Mouse (Mus musculus) fibroblast of lung, adult 2 months (primary cell): ENCODE data around the gene Gorasp1.

Experiments used
- DNase-seq: peaks from one replicate; pipeline ENCODE4 v3.0.0-alpha.2; 2011; ENCODE audit warnings: low read depth

The Gorasp1 gene

DNA sequence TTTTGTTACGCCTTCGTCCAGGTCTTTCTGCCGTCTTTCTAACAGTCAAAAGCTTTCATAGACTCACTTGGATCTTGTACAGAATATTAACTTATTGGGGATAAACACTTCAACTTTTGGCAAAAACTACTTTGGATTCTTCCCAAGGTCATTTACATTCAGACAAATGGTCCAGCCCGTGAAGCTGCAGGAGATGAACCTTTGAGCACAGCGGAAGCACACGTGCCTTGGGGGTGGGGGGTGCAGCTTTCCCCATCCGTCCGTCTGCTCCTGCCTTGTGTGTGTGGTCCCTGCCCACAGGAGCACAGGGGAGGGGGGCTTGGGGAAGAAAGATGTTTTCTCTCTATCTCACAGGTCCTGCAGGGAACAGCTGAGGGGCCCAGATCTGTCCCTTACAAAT, 11.6 kb downstream of the Gorasp1 start:
- DNase-seq, result no peak

GRCm38 (mm10) chr9:119925120-119925657, 12.2 kb downstream of the Gorasp1 start:
- DNase-seq, result no peak

- no peak for DNase-seq
These were observed 13.9 kb downstream of the Gorasp1 start for GRCm38 (mm10) chr9:119923462-119923861.

DNA sequence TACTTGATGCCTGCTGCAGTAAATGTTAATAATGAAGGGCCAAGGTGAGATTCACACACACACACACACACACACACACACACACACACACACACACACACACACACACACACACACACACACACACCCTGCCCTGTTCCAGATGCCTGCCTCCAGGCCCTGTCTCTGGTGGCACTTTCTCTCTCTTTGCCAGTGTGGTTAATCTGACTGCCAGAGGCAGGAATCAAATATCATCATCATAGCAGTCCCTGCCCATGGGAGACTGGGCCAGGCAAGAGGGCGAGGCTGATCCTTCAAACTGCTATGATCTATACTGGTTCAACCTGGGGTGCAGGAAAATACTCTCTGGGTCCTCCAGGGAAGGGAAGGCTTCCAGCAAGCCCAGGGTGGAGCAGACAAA, 17.5 kb downstream of the Gorasp1 start:
- no peak for DNase-seq

GRCm38 (mm10) chr9:119913087-119913838, 24.1 kb downstream of the Gorasp1 start:
- no peak for DNase-seq

- DNase-seq, result no peak
These were observed 27.4 kb downstream of the Gorasp1 start for GRCm38 (mm10) chr9:119909931-119910330.

GRCm38 (mm10) chr9:119908708-119909107, 28.7 kb downstream of the Gorasp1 start:
- no peak for DNase-seq

DNA sequence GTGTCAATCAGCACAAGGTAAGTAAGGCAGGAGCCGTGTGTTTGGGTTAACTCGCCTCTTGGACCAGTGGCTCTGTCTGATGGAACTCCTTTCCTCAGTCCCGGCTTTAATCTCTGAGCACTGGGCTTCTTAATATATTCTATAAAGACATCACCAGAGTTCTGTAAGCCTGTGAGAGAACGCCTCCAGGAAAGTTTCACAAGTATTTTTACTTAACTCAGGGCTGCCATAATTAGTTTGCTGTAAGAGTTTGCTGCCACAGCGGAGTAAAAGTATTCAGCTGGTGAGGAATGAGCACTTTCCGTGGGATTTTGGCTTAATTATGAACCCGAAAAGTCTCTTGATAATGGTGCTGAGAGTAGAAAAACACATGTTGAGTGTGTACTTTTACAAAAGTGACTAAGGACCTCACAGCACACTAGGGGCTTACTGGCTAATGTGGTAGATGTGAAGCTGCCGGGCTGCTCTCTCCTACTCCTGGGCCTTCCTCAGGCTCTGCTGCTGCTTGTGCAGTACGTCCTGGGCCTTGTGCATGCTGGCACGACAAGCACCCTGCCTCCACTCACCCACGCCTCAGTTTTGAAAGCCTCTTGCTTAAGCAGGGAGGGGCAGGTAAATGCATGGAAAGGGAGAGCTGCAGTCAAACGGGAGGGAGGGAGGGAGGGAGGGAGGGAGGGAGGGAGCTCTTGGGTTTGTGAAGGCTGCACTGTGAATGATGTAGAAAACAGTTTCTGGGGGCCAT, 34.8 kb downstream of the Gorasp1 start:
- DNase-seq, result no peak

DNA sequence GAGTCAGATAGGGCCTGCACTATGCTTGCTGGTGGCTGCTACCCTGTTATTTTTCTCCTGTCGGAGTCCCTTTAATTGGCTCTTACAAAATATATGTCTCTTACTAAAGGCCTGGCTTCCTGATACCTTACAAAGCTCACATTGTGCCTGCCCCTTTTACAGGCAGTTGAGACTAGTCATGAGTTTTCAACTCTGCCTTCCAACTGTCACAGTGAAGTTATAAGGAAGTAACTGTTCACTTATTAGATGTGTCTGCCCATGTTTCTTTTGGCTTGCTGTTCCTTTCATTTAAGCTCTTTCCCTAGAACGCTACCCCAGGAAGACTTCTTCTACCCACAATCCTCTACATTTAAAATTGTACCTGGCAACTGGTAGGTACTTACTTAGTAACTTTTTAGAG, 37.9 kb downstream of the Gorasp1 start:
- DNase-seq, result no peak

DNA sequence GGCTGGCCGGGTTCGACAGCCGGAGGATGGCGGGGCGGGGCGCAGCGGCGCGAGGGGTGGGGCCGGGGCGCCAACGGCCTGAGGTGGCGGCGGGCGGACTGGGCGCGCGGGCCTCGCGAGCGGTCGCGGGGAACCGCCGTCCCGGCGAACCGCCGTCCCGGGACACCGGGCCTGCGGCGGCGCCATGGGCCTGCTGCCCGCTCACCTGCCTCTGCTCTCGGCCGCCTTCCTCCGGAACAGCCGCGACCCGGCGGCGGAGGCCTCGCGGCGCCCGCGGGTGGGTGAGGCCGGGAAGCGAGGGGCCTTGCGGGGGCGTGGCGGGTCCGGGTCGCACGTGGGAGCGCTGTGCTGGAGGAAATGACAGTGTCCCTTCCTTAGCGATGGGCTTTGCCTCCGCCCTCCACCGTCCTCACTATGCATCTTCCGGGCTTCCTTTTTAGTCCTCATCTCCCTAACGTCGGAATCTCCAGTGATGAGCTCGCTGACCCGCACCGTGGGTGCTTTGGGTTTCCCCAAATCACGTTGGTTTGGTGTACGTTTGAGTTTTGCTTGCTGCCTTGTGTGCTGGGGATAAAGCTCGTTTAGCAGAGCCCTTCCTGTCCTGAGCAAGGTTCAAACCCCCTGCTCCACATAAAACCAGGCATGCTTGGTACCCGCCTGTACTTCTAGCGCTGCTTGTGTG, 42.2 kb downstream of the Gorasp1 start:
- no peak for DNase-seq

GRCm38 (mm10) chr9:119894339-119895009, 42.9 kb downstream of the Gorasp1 start, which contains the start of gene Wdr48:
TSS of gene Wdr48 (plus strand) at chr9:119894878.
- DNase-seq, result peak; percentile 92

DNA sequence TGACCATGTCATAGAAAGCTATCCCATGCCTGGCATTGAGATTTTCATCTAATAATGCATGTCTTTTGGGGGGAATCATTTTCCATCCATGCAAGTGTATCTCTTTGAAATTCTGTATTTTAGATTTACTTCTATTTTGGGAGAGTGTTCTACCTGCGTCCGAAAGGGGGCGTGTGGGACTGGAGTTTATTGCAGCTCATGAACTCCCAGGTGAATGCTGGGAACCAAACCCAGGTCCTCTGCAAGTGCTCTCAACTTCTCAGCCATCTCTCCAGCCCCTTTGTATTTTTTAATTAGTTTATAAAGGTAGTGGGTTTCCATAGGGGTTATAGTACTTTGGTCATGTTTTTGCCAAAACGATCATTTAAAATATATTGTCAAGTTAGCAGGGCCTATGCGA, 43.5 kb downstream of the Gorasp1 start:
- no peak for DNase-seq

GRCm38 (mm10) chr9:119890692-119891091, 46.7 kb downstream of the Gorasp1 start:
- no peak for DNase-seq

GRCm38 (mm10) chr9:119889446-119889845, 47.9 kb downstream of the Gorasp1 start:
- no peak for DNase-seq

- no peak for DNase-seq
These were observed 48.5 kb downstream of the Gorasp1 start for GRCm38 (mm10) chr9:119888843-119889246.

DNA sequence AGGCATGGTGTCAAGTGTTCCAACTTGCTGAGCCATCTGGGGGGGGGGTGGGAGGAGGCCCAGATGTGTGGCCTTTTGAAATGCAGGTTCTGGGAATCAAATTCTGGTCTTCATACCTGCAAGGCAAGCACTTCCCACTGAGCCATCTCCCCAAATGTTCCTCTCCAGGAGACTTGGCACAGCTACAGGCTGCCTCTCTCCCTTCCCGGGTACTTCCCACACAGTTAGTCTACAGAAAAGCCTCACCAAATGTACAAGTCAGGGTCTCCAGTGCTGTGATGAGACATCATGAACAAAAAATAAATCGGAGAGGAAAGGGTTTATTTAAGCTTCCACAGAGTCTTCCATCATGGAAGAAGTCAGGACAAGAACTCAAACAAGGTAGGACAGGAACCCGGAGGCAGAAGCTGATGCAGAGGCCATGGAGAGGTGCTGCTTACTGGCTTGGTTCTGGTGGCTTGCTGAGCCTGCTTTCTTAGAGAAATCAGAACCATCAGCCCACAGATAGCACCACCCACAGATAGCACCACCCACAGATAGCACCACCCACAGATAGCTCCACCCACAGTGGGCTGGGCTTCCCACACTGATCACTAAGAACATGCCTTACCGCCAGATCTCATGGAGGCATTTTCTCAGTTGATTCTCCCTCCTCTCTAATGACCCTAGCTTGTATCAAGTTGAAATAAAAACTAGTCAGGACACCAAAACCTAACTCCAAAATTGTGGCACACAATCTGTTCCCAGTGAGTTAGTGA, 50.0 kb downstream of the Gorasp1 start:
- no peak for DNase-seq
